Mouse (Mus musculus): Measurements from ENCODE around the gene Ap1m2.
"Not testable (repeated sequence)": the region's sequence is repeated elsewhere in the genome, so short reads cannot be mapped to it uniquely, and the experiment has no call there.

Gene Ap1m2

GRCm38 (mm10) chr9:21290589-21290988, 21.5 kb downstream of the Ap1m2 start:
- DNase-seq (ENCODE audit: low read depth, low spot score): no peak

DNA sequence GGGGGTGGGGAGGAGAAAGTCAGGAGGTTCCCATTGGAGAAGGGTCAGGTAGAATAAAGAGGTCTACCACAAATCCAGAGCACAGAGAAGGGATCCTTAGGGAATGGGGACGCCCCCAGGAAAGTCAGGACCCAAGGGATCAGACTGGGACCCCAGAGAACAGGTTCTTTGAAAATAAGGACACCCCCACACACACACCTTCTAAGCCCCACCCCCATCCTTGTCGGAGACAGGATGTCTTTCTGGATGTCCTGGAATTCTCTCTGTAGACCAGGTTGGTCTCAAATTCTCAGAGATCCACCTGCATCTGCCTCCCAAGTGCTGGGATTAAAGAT, 22.8 kb downstream of the Ap1m2 start:
- DNase-seq (ENCODE audit: low read depth, low spot score): no peak

GRCm38 (mm10) chr9:21288404-21289336, 23.5 kb downstream of the Ap1m2 start:
- DNase-seq (ENCODE audit: low read depth, low spot score): no peak

DNA sequence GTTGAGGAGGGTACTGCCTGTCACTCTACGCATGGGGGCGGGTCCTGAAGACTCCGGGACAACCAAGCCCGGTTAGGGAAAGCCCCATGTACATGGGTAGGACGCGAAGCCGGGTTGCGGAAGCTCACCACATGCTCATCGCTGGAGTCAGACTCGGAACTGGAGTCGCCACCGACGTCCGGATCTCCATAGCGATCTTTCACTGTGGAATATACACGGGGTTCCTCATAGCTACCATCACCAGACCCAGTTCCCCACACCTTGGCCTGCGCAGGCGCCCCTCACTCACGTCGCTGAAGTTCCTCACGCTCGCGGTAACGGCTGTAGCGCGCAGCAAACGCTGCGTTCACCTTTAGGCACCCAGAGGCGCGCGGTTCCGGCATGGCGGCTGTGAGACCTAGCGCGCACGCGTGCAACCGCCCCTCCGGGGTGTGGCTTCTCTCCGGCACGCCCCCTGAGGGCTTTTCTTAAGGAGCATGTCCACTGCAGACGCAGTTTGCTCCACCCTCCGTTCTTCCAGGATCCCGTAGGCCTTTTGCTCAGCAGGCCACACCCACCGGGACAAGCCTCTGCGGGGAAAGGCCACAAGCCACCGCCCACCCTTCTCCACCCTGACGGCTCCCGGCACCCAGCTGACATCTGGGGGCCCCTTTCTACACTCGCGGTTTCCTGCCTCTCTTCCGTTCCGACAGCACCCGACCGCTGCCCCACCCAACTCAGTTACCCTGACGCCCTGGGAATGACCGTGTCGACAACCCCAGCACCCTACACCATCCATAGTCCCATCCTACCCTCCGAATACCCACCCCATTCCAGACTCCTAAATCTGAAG, 24.4 kb downstream of the Ap1m2 start, which contains the start of gene Kri1:
TSS of gene Kri1 (minus strand) at position 399 of the 832 bp plus-strand sequence.
- peak; percentile 99 for DNase-seq (ENCODE audit: low read depth, low spot score)

DNA sequence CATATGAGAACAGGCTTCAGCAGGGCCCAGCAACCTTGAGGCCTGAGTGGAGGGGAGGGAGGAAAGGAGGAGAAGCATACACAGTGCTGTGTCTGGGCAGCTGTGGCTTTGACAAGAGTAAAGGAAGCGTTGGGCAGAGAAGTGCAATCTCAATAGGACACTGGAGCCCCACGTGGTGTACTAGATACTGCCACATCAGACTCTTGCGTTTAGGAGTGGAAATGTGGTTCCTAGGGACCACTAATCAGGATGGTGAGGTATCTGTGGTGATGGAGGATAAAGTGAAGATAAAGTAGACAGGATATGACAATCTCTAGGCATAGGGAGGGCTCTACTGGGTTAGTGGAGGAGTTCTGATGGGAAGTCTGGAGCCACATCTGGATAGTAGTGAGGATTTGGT, 25.4 kb downstream of the Ap1m2 start:
- DNase-seq (ENCODE audit: low read depth, low spot score): no peak

DNA sequence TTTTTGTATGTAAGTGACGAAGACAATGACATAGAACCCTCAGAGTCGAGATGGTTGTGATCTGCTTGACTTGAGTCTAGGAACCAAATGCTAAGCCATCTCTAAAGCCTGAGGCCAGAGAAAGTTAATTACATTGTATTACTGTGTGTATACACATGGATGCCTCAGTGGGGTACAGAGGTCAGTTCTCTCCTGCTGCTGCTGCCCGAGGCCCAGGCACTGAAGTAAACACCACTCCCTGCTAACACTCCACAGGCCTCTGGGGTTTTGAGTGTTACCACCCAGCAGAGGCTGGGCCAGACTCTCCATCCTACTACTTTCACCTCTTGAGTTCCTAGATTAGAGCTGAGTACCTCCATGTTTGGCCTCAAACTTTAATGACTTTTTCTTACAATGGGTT, 28.1 kb downstream of the Ap1m2 start:
- no peak for DNase-seq (ENCODE audit: low read depth, low spot score)

DNA sequence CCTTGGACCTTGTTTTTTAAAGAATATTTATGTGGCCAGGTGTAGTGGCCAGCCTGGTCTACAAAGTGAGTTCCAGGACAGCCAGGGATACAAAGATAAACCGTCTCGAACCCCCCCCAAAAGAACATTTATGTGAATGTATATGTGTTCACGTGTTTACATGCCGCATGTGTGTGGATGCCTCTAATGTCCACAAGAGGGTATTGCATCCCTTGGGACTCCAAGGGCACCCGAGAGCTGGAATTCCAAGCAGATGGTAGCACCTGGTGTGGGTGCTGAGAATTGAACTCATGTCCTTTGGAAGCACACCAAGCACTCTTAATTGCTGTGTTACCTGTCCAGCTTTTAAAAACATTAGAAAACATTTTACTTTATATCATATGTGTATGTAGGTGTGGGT, 28.5 kb downstream of the Ap1m2 start:
- DNase-seq (ENCODE audit: low read depth, low spot score): peak; percentile 68

DNA sequence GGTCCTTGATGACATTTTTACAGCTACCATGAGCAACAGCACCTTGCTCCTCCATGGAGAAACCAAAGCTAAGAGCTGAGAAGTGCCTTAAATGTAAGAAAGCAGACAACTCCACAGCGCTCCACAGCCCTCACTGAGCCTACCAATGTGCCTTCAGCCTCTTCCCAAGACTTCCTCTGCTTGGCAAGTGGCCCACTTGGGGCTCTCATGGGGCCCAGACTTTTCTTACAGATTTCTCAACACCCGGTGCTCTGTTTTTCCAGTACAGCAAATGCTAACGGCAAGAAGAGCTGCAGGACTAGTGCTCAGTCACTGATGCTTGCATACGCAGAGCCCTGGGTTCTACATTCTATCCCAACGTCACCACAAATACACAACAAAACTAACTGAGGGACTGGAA, 34.4 kb downstream of the Ap1m2 start:
- no peak for DNase-seq (ENCODE audit: low read depth, low spot score)

DNA sequence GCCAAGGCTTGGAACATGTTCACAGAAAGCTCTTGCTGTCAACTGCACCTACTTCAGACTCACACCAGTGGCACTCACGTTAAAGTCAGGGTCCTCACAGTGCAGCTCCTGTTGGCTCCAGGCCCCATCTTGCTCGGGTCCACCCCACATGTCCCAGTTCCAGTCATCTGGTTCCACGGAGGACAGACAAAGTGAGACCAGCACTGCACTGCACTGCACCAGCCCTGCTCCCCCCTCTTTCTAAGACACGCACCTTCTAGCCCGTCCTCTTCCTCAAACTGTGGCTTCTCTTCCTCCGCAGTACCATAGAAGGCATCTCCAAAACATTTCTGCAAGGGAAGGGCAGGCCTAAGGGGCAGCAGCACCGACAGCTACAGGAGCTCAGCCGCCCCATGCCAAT, 35.8 kb downstream of the Ap1m2 start:
- DNase-seq (ENCODE audit: low read depth, low spot score): no peak

GRCm38 (mm10) chr9:21275727-21276126, 36.4 kb downstream of the Ap1m2 start:
- DNase-seq (ENCODE audit: low read depth, low spot score): no peak

DNA sequence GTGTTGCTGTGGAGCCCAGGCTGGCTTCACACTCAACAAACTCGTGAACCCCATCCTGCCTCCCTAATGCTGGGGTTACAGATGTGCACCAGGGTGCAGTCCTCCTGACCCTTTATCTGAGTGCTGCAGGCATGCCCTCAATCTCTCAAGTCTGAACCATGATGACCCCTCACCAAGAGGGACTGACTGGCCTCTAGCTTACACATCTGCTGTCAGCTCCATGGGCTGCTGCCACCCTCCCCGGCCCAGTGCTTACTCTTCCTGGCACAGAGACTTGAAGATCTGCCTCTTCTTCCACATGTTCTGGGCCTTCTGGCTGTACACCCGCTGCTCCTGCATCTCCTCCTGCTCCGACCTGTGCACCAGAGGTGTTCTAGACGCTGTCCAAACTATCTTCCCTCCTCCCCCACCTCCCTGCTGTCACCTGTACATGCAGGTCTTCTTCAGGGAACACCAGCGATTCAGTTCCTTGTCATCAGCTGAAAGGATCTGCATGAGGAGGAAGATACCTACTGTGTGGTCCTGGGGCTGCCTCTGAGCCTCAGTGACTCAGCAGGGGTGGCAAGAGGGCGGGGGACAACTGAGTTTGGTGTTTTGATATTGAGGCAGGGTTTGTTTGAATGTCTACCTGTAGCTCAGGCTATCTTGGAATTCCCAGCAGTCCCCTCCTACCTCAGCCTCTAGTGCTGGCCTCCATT, 37.0 kb downstream of the Ap1m2 start:
- DNase-seq (ENCODE audit: low read depth, low spot score): no peak

DNA sequence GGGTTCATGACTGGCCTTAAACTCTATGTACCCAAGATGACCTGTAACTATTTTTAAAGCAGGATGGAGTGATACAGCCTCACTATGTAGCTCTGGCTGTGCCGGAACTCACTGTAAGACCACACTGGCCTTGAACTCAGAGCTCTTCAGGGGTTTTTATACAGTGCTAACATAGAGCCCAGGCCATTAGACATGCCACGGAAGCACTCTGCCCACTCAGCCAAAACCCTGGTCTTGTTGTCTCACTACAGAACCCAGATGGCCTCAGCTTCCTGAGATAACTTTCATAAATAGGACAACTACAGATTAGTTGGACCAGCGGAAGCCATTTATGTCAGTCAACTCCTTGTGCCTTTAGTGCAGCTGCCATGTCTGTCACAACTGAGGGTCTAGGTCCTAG, 37.8 kb downstream of the Ap1m2 start:
- DNase-seq (ENCODE audit: low read depth, low spot score): no peak

GRCm38 (mm10) chr9:21273520-21274228, 38.5 kb downstream of the Ap1m2 start:
- no peak for DNase-seq (ENCODE audit: low read depth, low spot score)

DNA sequence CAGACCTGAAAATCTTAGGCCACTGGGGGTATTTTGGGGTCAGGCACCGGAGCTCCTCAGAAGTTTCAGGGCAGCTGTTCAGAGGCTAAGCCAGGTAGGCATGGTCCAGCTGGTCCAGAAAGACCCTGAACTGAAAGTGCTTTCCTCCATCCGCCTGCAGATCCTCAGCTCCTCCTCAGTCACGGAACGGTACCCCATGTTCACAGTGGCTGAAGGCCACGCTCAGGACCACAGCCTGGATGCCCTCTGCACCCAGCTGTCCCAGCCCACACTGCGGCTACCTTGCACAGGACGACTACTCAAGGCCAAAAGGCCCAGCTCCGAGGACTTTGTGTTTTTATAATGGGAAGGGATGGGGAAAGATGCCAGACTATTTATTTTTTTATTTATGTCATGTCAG, 39.0 kb downstream of the Ap1m2 start:
- no peak for DNase-seq (ENCODE audit: low read depth, low spot score)

- DNase-seq (ENCODE audit: low read depth, low spot score): no peak
These were observed 39.7 kb downstream of the Ap1m2 start for GRCm38 (mm10) chr9:21272391-21272790.

- DNase-seq (ENCODE audit: low read depth, low spot score): not testable (repeated sequence)
These were observed 42.5 kb downstream of the Ap1m2 start for GRCm38 (mm10) chr9:21269590-21269989.

- no peak for DNase-seq (ENCODE audit: low read depth, low spot score)
These were observed 43.8 kb downstream of the Ap1m2 start for GRCm38 (mm10) chr9:21268305-21268704.

- DNase-seq (ENCODE audit: low read depth, low spot score): no peak
These were observed 45.2 kb downstream of the Ap1m2 start for GRCm38 (mm10) chr9:21266889-21267288.

DNA sequence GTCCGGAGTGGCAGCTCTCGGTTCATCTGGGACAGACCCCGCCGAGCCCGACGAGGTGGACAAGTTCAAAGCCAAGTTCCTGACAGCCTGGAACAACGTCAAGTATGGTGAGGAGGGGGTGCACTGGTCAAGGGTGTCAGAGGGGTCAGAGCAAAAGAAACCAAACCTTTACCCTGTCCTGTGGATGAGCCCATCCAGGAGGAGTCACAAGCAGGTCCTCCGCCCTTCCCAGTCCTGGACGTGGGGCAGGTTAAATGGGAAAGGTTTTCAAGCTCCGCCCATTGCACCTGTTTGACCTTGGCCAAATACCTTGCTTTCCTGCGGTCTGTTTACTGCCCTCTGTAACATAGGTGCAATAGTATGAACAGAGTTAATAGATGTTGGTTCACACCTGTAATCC, 46.5 kb downstream of the Ap1m2 start:
- no peak for DNase-seq (ENCODE audit: low read depth, low spot score)

- DNase-seq (ENCODE audit: low read depth, low spot score): peak; percentile 99
These were observed 47.1 kb downstream of the Ap1m2 start, which contains the start of gene Atg4d for GRCm38 (mm10) chr9:21265000-21265561. Gene Atg4d (plus strand): TSS chr9:21265293.
